Mouse (Mus musculus) kidney, postnatal 0 days (tissue): ENCODE measurements around the gene Nfu1. TPM values are rescaled to one million over a fixed set of nuclear protein-coding genes. Genes with fewer than 3 reads are reported as not detected.
"Not testable (repeated sequence)": the region's sequence is repeated elsewhere in the genome, so short reads cannot be mapped to it uniquely, and the experiment has no call there.

Experiments
- ATAC-seq: fragments of 200-750 bp; cut with Nextera tagmentation; replicated peaks from 2 replicates; pipeline ENCODE4 v1.8.0; 2017; ENCODE audit warnings: low read depth, moderate number of reproducible peaks, moderate TSS enrichment, moderate library complexity; ENCODE audit not compliant: low FRiP score
- DNase-seq: peaks from one replicate; pipeline ENCODE4 v3.0.0-alpha.2; 2016; ENCODE audit warnings: low spot score
- H3K27ac ChIP-seq: fragments of 300-500 bp; sonication (generic); 2 replicates; pipeline ENCODE4 v1.5.1; 2014; ENCODE audit warnings: mild to moderate bottlenecking
- H3K27me3 ChIP-seq: fragments of 300-500 bp; sonication (generic); 2 replicates; pipeline ENCODE4 v1.6.1; 2014; ENCODE audit warnings: low read length, mixed read lengths; ENCODE audit not compliant: insufficient read depth
- H3K36me3 ChIP-seq: fragments of 300-500 bp; sonication (generic); 2 replicates; pipeline ENCODE4 v1.6.1; 2014; ENCODE audit warnings: low read length, mixed read lengths; ENCODE audit not compliant: insufficient read depth
- H3K4me1 ChIP-seq: fragments of 300-500 bp; sonication (generic); replicated peaks from 2 replicates; pipeline ENCODE4 v1.6.1; 2014; ENCODE audit warnings: antibody characterized with exemption, low read length, mixed read lengths; ENCODE audit not compliant: insufficient read depth
- H3K4me2 ChIP-seq: fragments of 300-500 bp; sonication (generic); 2 replicates; pipeline ENCODE4 v1.6.1; 2014; ENCODE audit warnings: mild to moderate bottlenecking, low read length, moderate library complexity, mixed read lengths
- H3K4me3 ChIP-seq: fragments of 300-500 bp; sonication (generic); replicated peaks from 2 replicates; pipeline ENCODE4 v1.5.1; 2014; ENCODE audit warnings: low read depth, low read length
- H3K9ac ChIP-seq: fragments of 300-500 bp; sonication (generic); 2 replicates; pipeline ENCODE4 v1.6.1; 2014; ENCODE audit warnings: low read depth, low read length
- H3K9me3 ChIP-seq: fragments of 300-500 bp; sonication (generic); replicated peaks from 2 replicates; pipeline ENCODE4 v1.6.1; 2016; ENCODE audit warnings: low read length, inconsistent platforms, mixed read lengths
- CTCF ChIP-seq: IDR thresholded peaks from 2 replicates; pipeline ENCODE4 v1.5.1; 2016; ENCODE audit warnings: antibody characterized with exemption, low read depth, mild to moderate bottlenecking, moderate library complexity
- WGBS: fragments of 180-500 bp; shearing (Covaris S2); extraction: QIAGEN DNeasy Blood & Tissue Kit; methylation state at CpG from one replicate; pipeline ENCODE4 v1.1.7; 2014; 5-methylcytosine and 5-hydroxymethylcytosine counted together
- polyA plus RNA-seq: library from polyadenylated mRNA; unstranded; fragments of >200 nt; fragmentation: Nextera tagmentation; extraction: Ambion mirVana; gene quantifications from 2 replicates; pipeline ENCODE4 v1.2.1, GENCODE M21; 2015

The Nfu1 gene
- polyA plus RNA-seq, 1 experiment from 2014 or later, result 115 TPM

DNA sequence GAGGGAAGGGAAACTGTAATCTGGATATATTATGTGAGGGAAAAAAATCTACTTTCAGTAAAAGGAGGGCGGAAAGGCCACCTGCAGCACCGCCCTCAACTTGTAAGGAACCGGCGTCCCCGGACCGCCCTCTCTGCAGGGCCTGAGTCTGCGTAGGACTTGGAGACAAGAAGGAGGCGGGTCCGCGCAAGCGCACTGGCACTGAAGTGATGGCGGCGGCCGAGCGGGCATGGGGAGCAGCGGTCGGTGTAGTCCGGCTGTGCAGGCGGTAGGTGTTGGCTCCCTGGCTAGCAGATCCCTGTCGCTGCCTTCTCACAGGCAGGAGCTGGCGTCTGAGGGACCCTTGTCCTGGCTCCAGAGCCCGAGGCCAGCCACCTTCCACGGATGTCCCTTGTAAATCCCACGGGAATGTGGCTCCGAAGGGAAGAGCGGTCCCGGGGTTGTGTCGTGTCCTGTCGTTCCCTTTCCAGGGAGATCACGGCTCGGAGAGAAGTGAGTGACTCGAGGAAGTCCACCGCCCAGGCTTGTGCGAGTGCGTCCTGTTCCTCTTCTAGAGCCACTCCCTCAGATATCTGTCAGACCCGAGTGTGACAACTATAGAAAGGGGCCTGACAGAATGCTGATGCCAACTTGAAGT lies 774 bp downstream of the Nfu1 start:
- Histone ChIP-seq H3K27ac (peak overlapping the region; percentile 87), H3K4me1 (0 out of 2 replicates have a peak, but pooled peaks cover 4% of the 10 kb centered on the region), H3K36me3 (0 out of 2 replicates have a peak, but pooled peaks cover under 1% of the 10 kb centered on the region), H3K9me3 (no peaks in the 10 kb centered on the region), H3K9ac (peak overlapping the region; percentile 91), H3K4me2 (peak overlapping the region; percentile 70), H3K27me3 (no peaks in the 10 kb centered on the region), H3K4me3 (peak overlapping the region; percentile 82)
- ATAC-seq, result peak; percentile 90
- WGBS, result under 1% methylated on average over 36 of the region's 36 CpGs
- peak; percentile 97 for DNase-seq
- TF ChIP-seq CTCF, result no peak

DNA sequence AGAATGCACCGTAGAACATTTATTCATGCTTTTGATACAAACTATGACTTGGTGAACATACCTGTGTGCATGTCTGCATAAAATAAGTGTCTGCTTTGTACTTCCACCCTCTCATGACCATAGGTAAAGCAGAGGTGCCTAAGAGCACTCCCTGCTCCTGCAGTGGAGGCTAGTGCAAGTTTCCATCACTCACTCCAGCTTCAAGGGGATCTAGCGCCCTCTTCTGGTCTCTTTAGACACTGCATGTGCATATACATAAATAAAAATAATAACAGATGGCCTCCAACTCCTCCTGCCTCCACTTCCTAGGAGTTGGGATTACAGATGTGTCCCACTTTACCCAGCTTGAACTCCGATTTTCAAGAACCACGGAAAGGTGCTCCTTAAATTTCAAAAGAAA lies 7.9 kb downstream of the Nfu1 start:
- Histone ChIP-seq H3K4me2 (no peak overlapping the region), H3K4me3 (no peak overlapping the region), H3K27me3 (no peaks in the 10 kb centered on the region), H3K27ac (no peak overlapping the region), H3K4me1 (no peaks in the 10 kb centered on the region), H3K36me3 (peaks cover 26% of the 10 kb centered on the region; the same call in 1 of the 2 replicates), H3K9me3 (no peaks in the 10 kb centered on the region), H3K9ac (no peak overlapping the region)
- 65% methylated on average over 4 of the region's 4 CpGs for WGBS
- TF ChIP-seq CTCF, result peak; percentile 72
- ATAC-seq (no peak), DNase-seq (peak; percentile 59)

DNA sequence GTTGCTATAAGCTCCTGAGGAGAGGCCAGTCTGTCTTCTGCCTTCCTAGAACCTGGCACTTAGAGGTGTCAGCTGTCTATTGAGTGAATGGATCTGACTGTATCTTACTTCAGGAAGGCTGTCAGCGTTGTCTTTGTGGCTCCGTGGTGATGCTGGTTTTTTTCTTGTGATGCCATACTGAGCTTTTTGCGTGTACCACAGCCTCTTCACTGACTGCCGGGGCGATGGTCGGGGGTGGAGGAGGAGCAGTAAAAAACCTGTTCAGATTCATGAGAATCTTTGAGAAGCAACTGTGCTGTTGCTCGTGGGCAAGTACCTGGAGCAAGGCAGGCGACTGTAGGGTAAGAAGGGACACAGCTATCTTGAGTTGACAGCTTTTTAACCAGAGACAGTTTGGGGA lies 9.8 kb downstream of the Nfu1 start:
- Histone ChIP-seq H3K27ac (no peak overlapping the region), H3K9me3 (no peaks in the 10 kb centered on the region), H3K4me1 (no peaks in the 10 kb centered on the region), H3K9ac (no peak overlapping the region), H3K4me2 (no peak overlapping the region), H3K4me3 (no peak overlapping the region), H3K36me3 (peaks cover 39% of the 10 kb centered on the region), H3K27me3 (no peaks in the 10 kb centered on the region)
- 91% methylated on average over 8 of the region's 8 CpGs for WGBS
- no peak for TF ChIP-seq CTCF
- DNase-seq (no peak), ATAC-seq (no peak)

DNA sequence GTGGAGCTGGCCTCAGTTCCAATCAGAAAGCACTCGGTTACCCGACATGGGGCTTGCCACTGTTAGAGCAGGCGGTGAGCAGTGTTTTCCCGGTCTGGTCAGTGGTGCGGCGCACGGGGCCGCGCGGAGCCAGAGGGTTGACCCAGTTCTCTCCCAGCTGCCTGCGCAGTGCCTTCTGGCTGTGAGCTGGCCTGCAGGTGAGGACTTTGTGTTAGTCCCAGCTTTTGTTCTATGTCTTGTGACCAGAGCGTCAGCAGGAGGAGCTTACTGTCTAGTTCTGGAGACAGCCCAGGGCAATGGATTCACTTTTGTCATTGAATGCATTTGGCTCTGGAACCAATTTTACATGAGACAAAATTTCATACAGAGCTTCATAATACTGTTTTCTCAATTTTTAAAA lies 12.8 kb downstream of the Nfu1 start:
- Histone ChIP-seq H3K4me3 (no peak overlapping the region), H3K27me3 (no peaks in the 10 kb centered on the region), H3K9me3 (no peaks in the 10 kb centered on the region), H3K4me1 (no peaks in the 10 kb centered on the region), H3K9ac (no peak overlapping the region), H3K27ac (no peak overlapping the region), H3K4me2 (no peak overlapping the region), H3K36me3 (peaks cover 54% of the 10 kb centered on the region)
- no peak for DNase-seq
- no peak for TF ChIP-seq CTCF
- 97% methylated on average over 12 of the region's 12 CpGs for WGBS
- ATAC-seq, result no peak

DNA sequence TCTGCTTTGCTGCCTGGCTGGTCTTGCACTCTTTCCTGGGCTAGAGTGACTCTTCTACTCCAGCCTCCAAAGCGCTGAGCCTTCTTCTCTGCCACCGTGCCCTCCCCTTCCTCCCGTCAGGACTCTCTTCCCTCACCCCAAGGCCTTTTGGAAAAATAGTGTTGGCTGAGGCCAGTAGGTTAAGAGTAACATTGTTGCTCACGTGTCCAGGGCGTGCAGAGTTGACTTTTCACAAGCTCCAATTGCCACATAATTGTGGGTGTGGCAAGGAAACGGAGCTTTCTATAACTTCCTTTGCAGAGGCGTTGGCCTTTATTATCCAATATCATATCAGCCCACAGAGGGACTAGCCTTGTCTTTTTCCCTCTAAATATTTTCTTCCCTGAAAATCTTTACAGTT lies 17.9 kb downstream of the Nfu1 start:
- Histone ChIP-seq H3K4me1 (no peaks in the 10 kb centered on the region), H3K27me3 (no peaks in the 10 kb centered on the region), H3K27ac (no peak overlapping the region), H3K4me3 (no peak overlapping the region), H3K4me2 (no peak overlapping the region), H3K9ac (no peak overlapping the region), H3K36me3 (peaks cover 34% of the 10 kb centered on the region), H3K9me3 (no peaks in the 10 kb centered on the region)
- ATAC-seq (no peak), DNase-seq (no peak)
- 72% methylated on average over 7 of the region's 7 CpGs for WGBS
- no peak for TF ChIP-seq CTCF

DNA sequence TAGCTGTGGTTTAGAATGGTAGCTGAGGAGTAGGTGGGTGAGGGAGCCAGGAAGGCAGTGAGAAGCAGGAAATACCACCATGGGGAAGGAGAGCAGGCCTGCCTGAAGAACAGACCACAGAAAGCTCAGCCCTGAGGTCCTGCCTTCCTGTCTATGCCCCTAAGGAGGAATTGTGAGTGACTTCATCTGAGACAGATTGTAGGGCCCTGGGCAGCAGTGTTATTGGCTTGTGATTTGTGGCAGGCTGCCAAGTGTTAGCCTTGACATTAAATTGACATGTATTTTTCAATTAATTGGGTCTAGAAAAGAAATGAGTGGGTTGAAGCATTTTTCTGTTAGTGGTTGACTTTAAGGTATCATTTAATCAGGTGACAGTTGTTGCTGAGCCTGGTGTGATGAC lies 19.8 kb downstream of the Nfu1 start:
- Histone ChIP-seq H3K27ac (no peak overlapping the region), H3K9me3 (no peaks in the 10 kb centered on the region), H3K4me2 (no peak overlapping the region), H3K27me3 (no peaks in the 10 kb centered on the region), H3K9ac (no peak overlapping the region), H3K4me1 (no peaks in the 10 kb centered on the region), H3K36me3 (peaks cover 22% of the 10 kb centered on the region), H3K4me3 (no peak overlapping the region)
- TF ChIP-seq CTCF, result no peak
- no peak for DNase-seq
- ATAC-seq, result no peak

DNA sequence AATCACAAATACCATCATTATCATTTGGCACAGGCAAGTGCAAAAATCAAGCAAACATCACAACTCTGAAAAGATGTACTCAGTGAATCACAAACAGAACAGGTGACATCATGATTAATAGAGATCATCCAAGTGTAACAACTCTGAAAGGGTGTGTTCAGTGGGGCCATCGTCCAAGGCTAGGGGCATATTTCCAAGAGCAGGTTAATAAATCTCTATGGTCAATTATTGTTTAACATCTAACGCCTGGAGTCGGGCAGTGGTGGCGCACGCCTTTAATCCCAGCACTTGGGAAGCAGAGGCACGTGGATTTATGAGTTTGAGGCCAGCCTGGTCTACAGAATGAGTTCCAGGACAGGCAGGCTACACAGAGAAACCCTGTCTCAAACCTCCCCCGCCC lies 22.3 kb downstream of the Nfu1 start:
- not testable (repeated sequence) for H3K9ac ChIP-seq, H3K27ac ChIP-seq, H3K4me3 ChIP-seq, H3K27me3 ChIP-seq, H3K4me1 ChIP-seq, H3K4me2 ChIP-seq, H3K9me3 ChIP-seq, H3K36me3 ChIP-seq
- WGBS, result 46% methylated on average over 7 of the region's 7 CpGs
- ATAC-seq, result peak; percentile 82; the same call in 1 of the 2 replicates
- DNase-seq, result peak; percentile 24
